Comparison of ENCODE assay signal across 8 mouse cellular contexts in genomic region chr2:181487338-181488277, GRCm38 (mm10). TPM values are rescaled to one million over a fixed set of nuclear protein-coding genes. Genes with fewer than 3 reads are reported as not detected.
DNase-seq lines count a peak whose midpoint lies in the region; ATAC-seq and TF ChIP-seq lines count a peak whose summit lies in the region.

No protein-coding gene starts in this region.

- peak; percentile 94 for ATAC-seq in lung, embryonic 14.5 days (ENCODE audit: insufficient read depth)
- peak; percentile 87 for ATAC-seq in intestine, embryonic 15.5 days
- ATAC-seq in liver, postnatal 0 days = peak; percentile 76

- no peak for TF ChIP-seq CTCF in lung, embryonic 14.5 days (IDR thresholded peaks at IDR 0.05; ENCODE audit: low read depth)
- no peak for TF ChIP-seq CTCF in liver, postnatal 0 days (IDR thresholded peaks at IDR 0.05; ENCODE audit: low read depth)

- peak overlapping the region; percentile 15; the same call in 1 of the 2 replicates for H3K4me2 ChIP-seq in lung, embryonic 14.5 days
- H3K4me2 ChIP-seq in intestine, embryonic 15.5 days (replicated peaks) = peak overlapping the region; percentile 11; the same call in 1 of the 2 replicates
- H3K4me2 ChIP-seq in liver, postnatal 0 days (ENCODE audit: low read depth, low read length) = no peak overlapping the region

- no peaks in the 10 kb centered on the region for H3K9me3 ChIP-seq in lung, embryonic 14.5 days (ENCODE audit: low read depth, low read length)
- no peaks in the 10 kb centered on the region for H3K9me3 ChIP-seq in intestine, embryonic 15.5 days
- H3K9me3 ChIP-seq in liver, postnatal 0 days (ENCODE audit: low read length) = no peaks in the 10 kb centered on the region

- peak; percentile 59 for TF ChIP-seq EP300 in liver, postnatal 0 days (IDR thresholded peaks at IDR 0.05; ENCODE audit: low read depth)

- H3K4me3 ChIP-seq in lung, embryonic 14.5 days (ENCODE audit: low read depth, low read length) = no peak overlapping the region
- H3K4me3 ChIP-seq in intestine, embryonic 15.5 days (replicated peaks) = no peak overlapping the region
- H3K4me3 ChIP-seq in liver, postnatal 0 days (ENCODE audit: low read depth, low read length) = no peak overlapping the region

- H3K27ac ChIP-seq in lung, embryonic 14.5 days (ENCODE audit: low read depth) = peak overlapping the region; percentile 76
- H3K27ac ChIP-seq in intestine, embryonic 15.5 days = peak overlapping the region; percentile 85
- peak overlapping the region; percentile 63 for H3K27ac ChIP-seq in liver, postnatal 0 days (ENCODE audit: low read depth)

- no peaks in the 10 kb centered on the region for H3K36me3 ChIP-seq in lung, embryonic 14.5 days (ENCODE audit: insufficient read depth)
- no peaks in the 10 kb centered on the region for H3K36me3 ChIP-seq in intestine, embryonic 15.5 days
- H3K36me3 ChIP-seq in liver, postnatal 0 days (replicated peaks; ENCODE audit: insufficient read depth, low read length) = no peaks in the 10 kb centered on the region

- DNase-seq in lung, embryonic 14.5 days = peak; percentile 70
- DNase-seq in lung, postnatal 25 days (ENCODE audit: low spot score) = no peak
- peak; percentile 49 for DNase-seq in gastrocnemius, postnatal 14 days
- DNase-seq in liver, postnatal 0 days = peak; percentile 32
- DNase-seq in testis, postnatal 10 days (ENCODE audit: low spot score) = peak; percentile 66
- DNase-seq in thymus, postnatal 0 days (ENCODE audit: low spot score) = no peak
- no peak for DNase-seq in left cerebral cortex, postnatal 14 days (ENCODE audit: low spot score in 2 of 2)

- H3K4me1 ChIP-seq in lung, embryonic 14.5 days (ENCODE audit: insufficient read depth) = peaks cover 6% of the 10 kb centered on the region; the same call in 1 of the 2 replicates
- H3K4me1 ChIP-seq in intestine, embryonic 15.5 days (replicated peaks) = peaks cover 27% of the 10 kb centered on the region
- peaks cover 28% of the 10 kb centered on the region for H3K4me1 ChIP-seq in liver, postnatal 0 days (ENCODE audit: insufficient read depth)

- WGBS in lung, embryonic 14.5 days = 8% methylated on average over 5 of the region's 5 CpGs
- 8% methylated on average over 5 of the region's 5 CpGs for WGBS in intestine, embryonic 15.5 days
- 39% methylated on average over 5 of the region's 5 CpGs for WGBS in liver, postnatal 0 days (ENCODE audit: insufficient replicate concordance)

- H3K27me3 ChIP-seq in lung, embryonic 14.5 days (ENCODE audit: insufficient read depth, low read length) = no peaks in the 10 kb centered on the region
- H3K27me3 ChIP-seq in intestine, embryonic 15.5 days (replicated peaks) = no peaks in the 10 kb centered on the region
- no peaks in the 10 kb centered on the region for H3K27me3 ChIP-seq in liver, postnatal 0 days (ENCODE audit: insufficient read depth, low read length)

- intact Hi-C loops in gastrocnemius, postnatal 14 days (cut with DNase I; ENCODE audit: low total_unique reads) = no loop called here
- intact Hi-C loops in left cerebral cortex, postnatal 14 days (cut with DNase I) = no loop called here

- H3K9ac ChIP-seq in lung, embryonic 14.5 days = peak overlapping the region; percentile 13; the same call in 1 of the 2 replicates
- no peak overlapping the region for H3K9ac ChIP-seq in intestine, embryonic 15.5 days
- no peak overlapping the region for H3K9ac ChIP-seq in liver, postnatal 0 days (replicated peaks)

RNA-seq across cellular contexts. Expression of gene Abhd16b, which starts 5.4 kb away (rescaled TPM):
- polyA plus RNA-seq in lung, embryonic 14.5 days (2014; fragmentation: Nextera tagmentation; extraction: Ambion mirVana) = 0.13 and 0.24 TPM in 2 replicates
- total RNA-seq in gastrocnemius, postnatal 14 days (2021) = not detected
- polyA plus RNA-seq in intestine, embryonic 15.5 days (2015; fragmentation: Nextera tagmentation; extraction: Ambion mirVana) = 0.18 and 0.30 TPM in 2 replicates
- 0.06 and 0.08 TPM in 2 replicates for polyA plus RNA-seq in liver, postnatal 0 days (2015; fragmentation: Nextera tagmentation; extraction: Ambion mirVana)
- polyA plus RNA-seq in thymus, postnatal 0 days (2015; fragmentation: Nextera tagmentation; extraction: Ambion mirVana) = 0.14 TPM in 1 of 2 replicates, not detected in the other
- total RNA-seq in left cerebral cortex, postnatal 14 days (2021) = not detected

RNA-seq across cellular contexts. Expression of gene Tpd52l2, which starts 9.3 kb away (rescaled TPM):
- 160 and 165 TPM in 2 replicates for polyA plus RNA-seq in lung, embryonic 14.5 days (2014; fragmentation: Nextera tagmentation; extraction: Ambion mirVana)
- total RNA-seq in gastrocnemius, postnatal 14 days (2021) = 10 to 100 TPM; 58.7 to 59.4 TPM
- 133 and 140 TPM in 2 replicates for polyA plus RNA-seq in intestine, embryonic 15.5 days (2015; fragmentation: Nextera tagmentation; extraction: Ambion mirVana)
- polyA plus RNA-seq in liver, postnatal 0 days (2015; fragmentation: Nextera tagmentation; extraction: Ambion mirVana) = 51.8 and 52.5 TPM in 2 replicates
- polyA plus RNA-seq in thymus, postnatal 0 days (2015; fragmentation: Nextera tagmentation; extraction: Ambion mirVana) = 118 and 124 TPM in 2 replicates
- 10 to 100 TPM; 69.5 to 74.8 TPM for total RNA-seq in left cerebral cortex, postnatal 14 days (2021)

RNA-seq across cellular contexts. Expression of gene Zbtb46, which starts 28.4 kb away (rescaled TPM):
- 14.6 and 15.6 TPM in 2 replicates for polyA plus RNA-seq in lung, embryonic 14.5 days (2014; fragmentation: Nextera tagmentation; extraction: Ambion mirVana)
- 1 to 10 TPM; 5.3 to 5.7 TPM for total RNA-seq in gastrocnemius, postnatal 14 days (2021)
- 7.2 and 7.4 TPM in 2 replicates for polyA plus RNA-seq in intestine, embryonic 15.5 days (2015; fragmentation: Nextera tagmentation; extraction: Ambion mirVana)
- 3.0 and 3.5 TPM in 2 replicates for polyA plus RNA-seq in liver, postnatal 0 days (2015; fragmentation: Nextera tagmentation; extraction: Ambion mirVana)
- polyA plus RNA-seq in thymus, postnatal 0 days (2015; fragmentation: Nextera tagmentation; extraction: Ambion mirVana) = 2.4 and 2.8 TPM in 2 replicates
- 10 to 100 TPM; 14.3 to 16.9 TPM for total RNA-seq in left cerebral cortex, postnatal 14 days (2021)

RNA-seq across cellular contexts. Expression of gene Dnajc5, which starts 32.7 kb away (rescaled TPM):
- polyA plus RNA-seq in lung, embryonic 14.5 days (2014; fragmentation: Nextera tagmentation; extraction: Ambion mirVana) = 79.4 and 81.3 TPM in 2 replicates
- total RNA-seq in gastrocnemius, postnatal 14 days (2021) = 10 to 100 TPM; 47.8 to 51.8 TPM
- polyA plus RNA-seq in intestine, embryonic 15.5 days (2015; fragmentation: Nextera tagmentation; extraction: Ambion mirVana) = 74.5 and 76.4 TPM in 2 replicates
- polyA plus RNA-seq in liver, postnatal 0 days (2015; fragmentation: Nextera tagmentation; extraction: Ambion mirVana) = 20.5 and 24.7 TPM in 2 replicates
- 76.1 and 86.7 TPM in 2 replicates for polyA plus RNA-seq in thymus, postnatal 0 days (2015; fragmentation: Nextera tagmentation; extraction: Ambion mirVana)
- 100 to 1,000 TPM; 300 to 308 TPM for total RNA-seq in left cerebral cortex, postnatal 14 days (2021)

Comparison
In these comparisons a context has a peak if more than half of its experiments do, and no peak if none do; other contexts are left out.
1. DNase-seq: peak in lung, embryonic 14.5 days (single experiment), gastrocnemius, postnatal 14 days (single experiment), liver, postnatal 0 days (single experiment) and testis, postnatal 10 days (single experiment); none in lung, postnatal 25 days (single experiment), thymus, postnatal 0 days (single experiment) and left cerebral cortex, postnatal 14 days (0 of 2).
2. Peak in every context shown above with its lines, with median percentiles within 50 percentile points of each other: ATAC-seq and H3K27ac ChIP-seq.